Mouse (Mus musculus) heart, embryonic 10.5 days (tissue): ENCODE data around the gene Gm49661. TPM values are rescaled to one million over a fixed set of nuclear protein-coding genes. Genes with fewer than 3 reads are reported as not detected.

Experiments
- DNase-seq: peaks from one replicate; pipeline ENCODE4 v3.0.0-alpha.2; 2017; ENCODE audit warnings: low spot score
- H3K27ac ChIP-seq: fragments of 300-500 bp; sonication (generic); 2 replicates; pipeline ENCODE4 v1.5.1; 2016; ENCODE audit warnings: mild to moderate bottlenecking
- H3K27me3 ChIP-seq: fragments of 300-500 bp; sonication (generic); 2 replicates; pipeline ENCODE4 v1.6.1; 2016; ENCODE audit warnings: mild to moderate bottlenecking; ENCODE audit not compliant: poor library complexity, insufficient read depth, severe bottlenecking
- H3K36me3 ChIP-seq: fragments of 300-500 bp; sonication (generic); 2 replicates; pipeline ENCODE4 v1.6.1; 2016; ENCODE audit warnings: mild to moderate bottlenecking, moderate library complexity
- H3K4me1 ChIP-seq: fragments of 300-500 bp; sonication (generic); 2 replicates; pipeline ENCODE4 v1.6.1; 2016; ENCODE audit warnings: mild to moderate bottlenecking
- H3K4me3 ChIP-seq: fragments of 300-500 bp; sonication (generic); 2 replicates; pipeline ENCODE4 v1.5.1; 2016; ENCODE audit warnings: mild to moderate bottlenecking, moderate library complexity
- H3K9me3 ChIP-seq: fragments of 300-500 bp; sonication (generic); 2 replicates; pipeline ENCODE4 v1.6.1; 2016; ENCODE audit warnings: mild to moderate bottlenecking, moderate library complexity
- WGBS: fragments of 180-500 bp; shearing (Covaris S2); methylation state at CpG from one replicate; pipeline ENCODE4 v1.1.7; 2016; 5-methylcytosine and 5-hydroxymethylcytosine counted together
- polyA plus RNA-seq: library from polyadenylated mRNA; unstranded; fragments of >200 nt; fragmentation: Nextera tagmentation; extraction: Ambion mirVana; gene quantifications from 2 replicates; pipeline ENCODE4 v1.2.1, GENCODE M21; 2016

The Gm49661 gene
- polyA plus RNA-seq, 1 experiment from 2014 or later = not detected

- 35% methylated on average over 5 of the region's 5 CpGs for WGBS
- Histone ChIP-seq H3K4me1 (peaks cover 41% of the 10 kb centered on the region), H3K27ac (peak overlapping the region; percentile 97), H3K27me3 (no peaks in the 10 kb centered on the region), H3K9me3 (no peaks in the 10 kb centered on the region), H3K4me3 (peak overlapping the region; percentile 83), H3K36me3 (peaks cover 44% of the 10 kb centered on the region)
- DNase-seq = peak; percentile 94
Observed at GRCm38 (mm10) chr8:84970913-84971312, 1.7 kb upstream of the Gm49661 start.

DNA sequence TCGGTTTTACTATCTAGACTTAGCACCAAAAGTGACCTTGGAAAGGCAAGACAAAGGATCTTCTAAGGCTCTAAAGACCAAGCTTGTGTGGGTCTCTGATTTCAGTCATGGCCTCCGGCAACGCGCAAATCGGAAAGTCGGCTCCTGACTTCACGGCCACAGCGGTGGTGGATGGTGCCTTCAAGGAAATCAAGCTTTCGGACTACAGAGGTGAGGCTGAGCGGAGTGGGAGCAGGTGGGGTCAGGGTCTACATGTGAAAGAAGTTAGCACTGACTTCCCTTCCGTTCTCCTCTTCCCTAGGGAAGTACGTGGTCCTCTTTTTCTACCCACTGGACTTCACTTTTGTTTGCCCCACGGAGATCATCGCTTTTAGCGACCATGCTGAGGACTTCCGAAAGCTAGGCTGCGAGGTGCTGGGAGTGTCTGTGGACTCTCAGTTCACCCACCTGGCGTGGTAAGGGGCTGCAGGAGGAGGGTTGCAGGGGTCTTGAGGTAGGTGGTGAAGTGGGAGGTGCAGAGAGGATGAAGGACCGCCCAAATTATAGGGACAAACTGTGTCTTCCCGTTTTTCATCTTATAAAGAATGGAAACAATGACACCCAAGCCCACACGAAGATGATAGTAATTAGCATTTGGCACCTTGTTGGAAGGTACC, 1.0 kb upstream of the Gm49661 start:
- H3K9me3 ChIP-seq = no peaks in the 10 kb centered on the region
- H3K36me3 ChIP-seq = peaks cover 44% of the 10 kb centered on the region
- H3K4me1 ChIP-seq = peaks cover 38% of the 10 kb centered on the region
- WGBS = 14% methylated on average over 21 of the region's 21 CpGs
- H3K27ac ChIP-seq = peak overlapping the region; percentile 97
- DNase-seq = no peak
- peak overlapping the region; percentile 83 for H3K4me3 ChIP-seq
- no peaks in the 10 kb centered on the region for H3K27me3 ChIP-seq

- WGBS = 28% methylated on average over 2 of the region's 2 CpGs
- peaks cover 40% of the 10 kb centered on the region for H3K4me1 ChIP-seq
- H3K9me3 ChIP-seq = no peaks in the 10 kb centered on the region
- peak overlapping the region; percentile 83 for H3K4me3 ChIP-seq
- no peak for DNase-seq
- no peaks in the 10 kb centered on the region for H3K27me3 ChIP-seq
- peak overlapping the region; percentile 97 for H3K27ac ChIP-seq
- peaks cover 35% of the 10 kb centered on the region for H3K36me3 ChIP-seq
Observed at GRCm38 (mm10) chr8:84968650-84969049, 583 bp downstream of the Gm49661 start.

GRCm38 (mm10) chr8:84967532-84968304, 1.5 kb downstream of the Gm49661 start:
- no peak for DNase-seq
- WGBS = 84% methylated on average over 13 of the region's 13 CpGs
- Histone ChIP-seq H3K9me3 (no peaks in the 10 kb centered on the region), H3K4me1 (peaks cover 40% of the 10 kb centered on the region), H3K36me3 (peaks cover 30% of the 10 kb centered on the region), H3K4me3 (peak overlapping the region; percentile 22; the same call in 1 of the 2 replicates), H3K27ac (peak overlapping the region; percentile 97), H3K27me3 (no peaks in the 10 kb centered on the region)

- no peak for DNase-seq
- Histone ChIP-seq H3K9me3 (no peaks in the 10 kb centered on the region), H3K27ac (peak overlapping the region; percentile 78), H3K27me3 (no peaks in the 10 kb centered on the region), H3K4me3 (peak overlapping the region; percentile 78), H3K36me3 (peaks cover 22% of the 10 kb centered on the region), H3K4me1 (peaks cover 40% of the 10 kb centered on the region)
- WGBS = 20% methylated on average over 3 of the region's 3 CpGs
Observed at GRCm38 (mm10) chr8:84966603-84967002, 2.6 kb downstream of the Gm49661 start.

- Histone ChIP-seq H3K36me3 (peaks cover 17% of the 10 kb centered on the region), H3K27ac (peak overlapping the region; percentile 78), H3K4me1 (peaks cover 35% of the 10 kb centered on the region), H3K4me3 (peak overlapping the region; percentile 78), H3K27me3 (no peaks in the 10 kb centered on the region), H3K9me3 (no peaks in the 10 kb centered on the region)
- peak; percentile 99 for DNase-seq
- under 1% methylated on average over 41 of the region's 41 CpGs for WGBS
Observed at GRCm38 (mm10) chr8:84965731-84966291, 3.4 kb downstream of the Gm49661 start.

- Histone ChIP-seq H3K4me3 (no peak overlapping the region), H3K36me3 (peaks cover 25% of the 10 kb centered on the region), H3K27me3 (no peaks in the 10 kb centered on the region), H3K9me3 (no peaks in the 10 kb centered on the region), H3K4me1 (peaks cover 29% of the 10 kb centered on the region), H3K27ac (no peak overlapping the region)
- 83% methylated on average over 4 of the region's 4 CpGs for WGBS
- no peak for DNase-seq
Observed at GRCm38 (mm10) chr8:84963952-84964351, 5.3 kb downstream of the Gm49661 start.

DNA sequence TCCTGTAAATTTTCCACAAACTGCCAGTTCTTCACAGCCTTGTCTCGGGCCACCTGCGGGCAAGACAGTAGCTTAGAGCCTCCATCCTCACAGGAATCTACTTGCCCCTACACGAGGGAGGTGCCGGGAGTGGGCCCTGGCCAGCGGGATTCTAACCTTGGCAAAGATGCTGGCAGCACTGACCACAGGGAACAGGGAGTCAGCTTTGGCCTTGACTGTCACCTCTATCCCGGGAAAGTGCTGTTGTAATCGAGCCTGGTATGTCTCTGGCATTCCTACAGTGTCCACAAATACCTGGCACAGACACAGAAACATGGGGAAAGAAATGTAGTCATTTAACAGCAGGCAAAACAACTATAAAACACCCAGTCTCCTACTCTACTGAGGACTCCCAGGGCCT, 9.4 kb downstream of the Gm49661 start:
- no peak overlapping the region for H3K27ac ChIP-seq
- 87% methylated on average over 7 of the region's 7 CpGs for WGBS
- H3K36me3 ChIP-seq = peaks cover 49% of the 10 kb centered on the region
- H3K9me3 ChIP-seq = no peaks in the 10 kb centered on the region
- H3K4me1 ChIP-seq = peaks cover under 1% of the 10 kb centered on the region
- H3K4me3 ChIP-seq = no peak overlapping the region
- no peak for DNase-seq
- H3K27me3 ChIP-seq = no peaks in the 10 kb centered on the region

DNA sequence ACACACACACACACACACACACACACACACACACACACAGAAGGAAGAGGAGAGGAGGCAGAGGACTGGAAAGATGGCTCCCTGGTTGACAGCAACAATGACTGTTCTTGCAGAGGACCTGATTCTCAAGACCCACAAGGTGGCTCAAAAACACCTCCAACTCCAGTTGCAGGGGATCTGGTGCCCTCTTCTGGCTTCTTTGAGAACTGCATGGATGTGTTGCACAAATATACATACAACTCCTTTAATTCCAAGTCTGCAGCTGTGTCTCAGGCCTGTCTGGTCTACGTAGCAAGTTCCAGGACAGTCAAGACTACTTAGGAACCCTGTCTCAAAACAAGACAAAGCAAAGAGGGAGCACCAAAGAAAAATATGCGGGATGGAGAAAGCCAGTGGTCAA, 12.5 kb downstream of the Gm49661 start:
- DNase-seq = no peak
- Histone ChIP-seq H3K9me3 (no peaks in the 10 kb centered on the region), H3K27ac (no peak overlapping the region), H3K4me3 (no peak overlapping the region), H3K4me1 (peaks cover 5% of the 10 kb centered on the region; the same call in 1 of the 2 replicates), H3K27me3 (peaks cover 20% of the 10 kb centered on the region; the same call in 1 of the 2 replicates), H3K36me3 (peaks cover 37% of the 10 kb centered on the region)
- WGBS = 44% methylated on average over 2 of the region's 2 CpGs

DNA sequence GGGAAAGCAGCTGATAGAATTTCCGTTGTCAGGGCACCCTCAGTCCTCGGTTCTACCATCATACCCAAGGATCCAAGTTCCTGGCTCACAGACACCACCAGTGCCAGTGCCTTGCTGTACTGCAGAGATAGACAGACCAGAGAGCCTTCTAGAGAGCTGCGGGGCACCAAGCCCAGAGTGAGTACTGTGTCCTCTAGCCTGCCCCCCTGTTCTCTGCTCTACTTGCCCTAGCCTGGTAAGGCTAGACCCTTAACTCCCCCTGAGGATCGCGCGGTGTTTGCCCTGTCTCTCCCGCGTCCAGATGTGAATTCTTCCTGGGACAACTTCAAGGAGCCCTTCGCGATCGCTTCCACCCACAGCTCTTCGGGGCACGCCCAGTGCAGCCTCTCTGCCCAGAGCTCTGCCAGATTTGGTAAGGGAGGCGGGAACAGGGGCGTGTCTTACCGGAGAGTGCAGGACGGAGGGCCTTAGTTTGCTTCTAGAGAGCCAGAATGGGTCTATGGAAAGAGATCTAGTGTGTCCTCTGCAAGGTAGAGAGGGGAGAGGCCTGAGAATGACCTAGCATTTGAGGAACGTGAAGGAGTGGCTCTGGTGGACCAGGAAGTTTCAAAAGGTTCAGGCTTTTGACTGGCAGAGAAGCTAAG, 16.5 kb downstream of the Gm49661 start:
- H3K27ac ChIP-seq = no peak overlapping the region
- no peak for DNase-seq
- H3K4me1 ChIP-seq = peaks cover 5% of the 10 kb centered on the region; the same call in 1 of the 2 replicates
- H3K36me3 ChIP-seq = peaks cover 15% of the 10 kb centered on the region; the same call in 1 of the 2 replicates
- H3K27me3 ChIP-seq = peaks cover 58% of the 10 kb centered on the region
- WGBS = 6% methylated on average over 18 of the region's 18 CpGs
- 0 out of 2 replicates have a peak overlapping the region, but pooled peaks have one; percentile 22 for H3K4me3 ChIP-seq
- H3K9me3 ChIP-seq = no peaks in the 10 kb centered on the region

- no peak for DNase-seq
- no peaks in the 10 kb centered on the region for H3K36me3 ChIP-seq
- 16% methylated on average over 12 of the region's 12 CpGs for WGBS
- no peak overlapping the region for H3K27ac ChIP-seq
- peaks cover 86% of the 10 kb centered on the region for H3K27me3 ChIP-seq
- H3K4me1 ChIP-seq = peaks cover 18% of the 10 kb centered on the region
- H3K4me3 ChIP-seq = no peak overlapping the region
- no peaks in the 10 kb centered on the region for H3K9me3 ChIP-seq
Observed at GRCm38 (mm10) chr8:84949753-84950152, 19.5 kb downstream of the Gm49661 start.

DNA sequence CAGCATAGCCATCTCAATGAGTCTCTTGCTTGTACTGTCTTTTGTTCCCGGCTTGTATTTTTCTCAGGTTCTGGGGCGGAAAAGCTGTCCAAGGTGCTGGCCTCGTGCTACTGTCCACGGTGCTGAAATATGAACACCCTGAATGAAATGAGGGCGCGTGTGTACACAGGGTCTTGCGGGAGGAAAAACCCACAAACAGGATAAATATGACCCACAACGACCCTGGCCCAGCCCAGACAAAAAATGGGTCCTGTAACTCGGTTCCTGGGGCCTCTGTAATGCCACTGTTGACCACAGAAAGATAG, 22.0 kb downstream of the Gm49661 start:
- no peak overlapping the region for H3K4me3 ChIP-seq
- 18% methylated on average over 9 of the region's 9 CpGs for WGBS
- no peaks in the 10 kb centered on the region for H3K9me3 ChIP-seq
- no peak overlapping the region for H3K27ac ChIP-seq
- no peaks in the 10 kb centered on the region for H3K36me3 ChIP-seq
- DNase-seq = no peak
- peaks cover 18% of the 10 kb centered on the region for H3K4me1 ChIP-seq
- H3K27me3 ChIP-seq = peaks cover 93% of the 10 kb centered on the region
